Mouse (Mus musculus) left cerebral cortex, adult 2 months (tissue): ENCODE results near the gene Rere. TPM values are rescaled to one million over a fixed set of nuclear protein-coding genes. Genes with fewer than 3 reads are reported as not detected.

ENCODE experiments used
- DNase-seq, 2 experiments: peaks; one replicate each; pipeline ENCODE4 v3.0.0; 2021 to 2022; ENCODE audit warnings: low spot score in 2 of 2, mixed read lengths in 1 of 2; ENCODE audit errors: extremely low spot score in 1 of 2
- H3K27ac ChIP-seq: fragments of 200-600 bp; 2 replicates; pipeline ENCODE4 v1.8.1; 2022
- H3K4me3 ChIP-seq: fragments of 200-600 bp; 2 replicates; pipeline ENCODE4 v1.8.1; 2022
- CTCF ChIP-seq: fragments of 200-600 bp; IDR thresholded peaks from 2 replicates; pipeline ENCODE4 v1.8.1; 2022; ENCODE audit warnings: antibody characterized with exemption, mild to moderate bottlenecking, moderate library complexity
- intact Hi-C: fragments of 180-260 bp; cut with DNase I; formaldehyde crosslinking; loops from one replicate; pipeline ENCODE4 v1.15.1; 2025
- total RNA-seq, 2 experiments: library from RNA; stranded (reverse); gene quantifications; 2 replicates each; pipeline ENCODE4 v1.2.3; 2021

Rere gene
- total RNA-seq, 2 experiments from 2014 or later = 113 to 125 TPM

GRCm38 (mm10) chr4:150665806-150666205 lies 384.4 kb downstream of the Rere start:
- DNase-seq = no peak
- TF ChIP-seq CTCF = no peak
- intact Hi-C loops = no loop called here
- Histone ChIP-seq H3K4me3 (no peak overlapping the region), H3K27ac (no peak overlapping the region)

Other genes with a start within 250 kb of the Rere start
- 1 to 10 TPM; 1.5 TPM for gene Gpr157, start 194.3 kb upstream of the Rere start, total RNA-seq
- 1 to 10 TPM; 4.5 to 4.7 TPM for gene Slc2a5, start 162.4 kb upstream of the Rere start, total RNA-seq
- not detected for gene Slc2a7, start 132.7 kb upstream of the Rere start, total RNA-seq
- gene Car6, start 80.3 kb upstream of the Rere start, total RNA-seq = not detected
- 100 to 1,000 TPM; 410 TPM for gene Eno1, start 44.9 kb upstream of the Rere start, total RNA-seq